Mouse (Mus musculus): ENCODE measurements around the gene Cstl1. TPM values are rescaled to one million over a fixed set of nuclear protein-coding genes. Genes with fewer than 3 reads are reported as not detected.

Cstl1 gene
- total and polyA plus RNA-seq, 2 experiments, result not detected

DNA sequence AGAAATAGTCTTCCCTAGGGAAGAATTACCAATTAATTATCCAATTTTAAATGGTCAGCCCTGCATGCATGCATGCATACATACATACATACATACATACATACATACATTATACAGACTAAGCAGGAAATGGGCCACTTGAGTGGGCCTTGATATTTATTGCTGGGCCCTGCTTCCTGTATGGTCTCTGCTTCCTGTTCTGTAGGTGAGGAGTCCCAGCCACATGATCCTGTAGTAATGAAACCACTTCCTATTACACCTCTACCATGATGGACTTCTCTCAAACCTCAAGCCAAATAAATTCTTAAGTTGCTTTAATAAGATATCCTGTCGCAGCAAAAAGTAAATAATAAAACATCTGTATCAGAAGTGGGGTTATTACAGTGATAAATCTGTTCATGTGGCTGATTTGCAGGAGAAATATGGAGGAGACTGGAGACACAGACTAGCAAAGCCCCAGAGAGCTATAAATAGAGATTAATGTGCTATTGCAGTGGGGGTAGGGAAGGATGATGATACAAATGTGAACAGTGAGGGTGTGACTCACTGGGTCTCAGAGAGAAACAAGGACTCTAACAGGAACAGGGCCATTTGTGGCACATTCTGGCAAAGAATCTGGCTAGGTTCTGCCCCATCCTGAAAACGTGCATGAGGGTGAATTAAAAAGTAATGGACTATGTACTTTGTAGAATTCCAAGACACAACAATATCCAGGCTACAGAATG, 30.7 kb upstream of the Cstl1 start:
- TF ChIP-seq CTCF (IDR thresholded peaks at IDR 0.05; ENCODE audit: low read depth, low read length) (no peak), POLR2A (IDR thresholded peaks at IDR 0.05; ENCODE audit: extremely low read depth, insufficient read depth, low read length) (no peak)
- H3K9ac ChIP-seq (ENCODE audit: low read depth, low read length), result no peak overlapping the region
- no peaks in the 10 kb centered on the region for H3K4me1 ChIP-seq (ENCODE audit: control insufficient read depth, insufficient read depth, low read length)
- peaks cover 21% of the 10 kb centered on the region for H3K79me2 ChIP-seq (ENCODE audit: control insufficient read depth, insufficient read depth, low read length)
- no peak overlapping the region for H3K27ac ChIP-seq (replicated peaks; ENCODE audit: insufficient read depth, low read depth, low read length)
- WGBS, result 83% methylated on average over 2 of the region's 2 CpGs
- H3K4me3 ChIP-seq (ENCODE audit: insufficient read depth, low read depth, low read length), result no peak overlapping the region
- peaks cover 3% of the 10 kb centered on the region; the same call in 1 of the 2 replicates for H3K36me3 ChIP-seq (ENCODE audit: control insufficient read depth, insufficient read depth, low read length)
- no peaks in the 10 kb centered on the region for H3K27me3 ChIP-seq (ENCODE audit: control insufficient read depth, insufficient read depth, low read length)
- no peak for DNase-seq (ENCODE audit: extremely low read depth, low read depth, low spot score)

DNA sequence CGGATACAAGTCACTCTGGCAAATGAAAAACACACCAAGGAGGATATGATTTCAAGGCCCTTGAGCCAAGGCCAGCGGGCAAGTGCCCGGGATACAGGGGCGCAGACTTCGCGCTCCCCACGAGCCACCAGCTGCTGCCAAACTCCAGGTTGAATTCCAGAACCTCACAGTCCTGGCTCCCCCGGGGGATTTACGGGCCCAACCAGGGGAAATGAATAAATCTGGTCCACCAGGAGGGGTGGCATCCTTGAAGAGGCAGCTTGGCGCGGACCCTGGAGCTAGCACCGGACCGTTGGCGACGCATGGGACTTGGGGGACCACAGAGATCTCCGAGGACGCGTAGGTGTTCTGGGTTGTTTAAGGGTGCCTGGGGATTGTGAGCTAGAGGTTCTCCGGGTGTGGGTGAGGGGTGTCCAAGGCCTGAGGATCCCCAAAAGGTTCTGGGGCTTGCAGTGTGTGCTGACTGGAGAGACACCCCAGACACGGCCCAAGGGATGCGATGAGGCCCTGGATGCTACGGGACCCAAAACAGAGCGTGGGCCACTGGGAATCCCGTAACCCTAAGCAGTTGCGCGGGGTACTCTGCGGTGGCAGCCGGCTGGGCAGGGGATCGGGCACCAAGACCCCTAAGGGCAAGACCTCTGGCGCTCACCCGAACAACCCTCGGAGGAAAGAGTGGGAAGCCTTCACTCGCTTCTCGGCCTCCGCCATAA, 18.4 kb upstream of the Cstl1 start:
- 0 out of 2 replicates have a peak overlapping the region, but pooled peaks have one; percentile 7 for H3K27ac ChIP-seq (replicated peaks; ENCODE audit: insufficient read depth, low read depth, low read length)
- H3K36me3 ChIP-seq (ENCODE audit: control insufficient read depth, insufficient read depth, low read length), result no peaks in the 10 kb centered on the region
- H3K9ac ChIP-seq (ENCODE audit: low read depth, low read length), result peak overlapping the region; percentile 77
- peaks cover 9% of the 10 kb centered on the region; the same call in 1 of the 2 replicates for H3K79me2 ChIP-seq (ENCODE audit: control insufficient read depth, insufficient read depth, low read length)
- H3K4me3 ChIP-seq (ENCODE audit: insufficient read depth, low read depth, low read length), result peak overlapping the region; percentile 92
- TF ChIP-seq POLR2A (IDR thresholded peaks at IDR 0.05; ENCODE audit: extremely low read depth, insufficient read depth, low read length) (no peak), CTCF (IDR thresholded peaks at IDR 0.05; ENCODE audit: low read depth, low read length) (no peak)
- H3K4me1 ChIP-seq (ENCODE audit: control insufficient read depth, insufficient read depth, low read length), result peaks cover 2% of the 10 kb centered on the region; the same call in 1 of the 2 replicates
- DNase-seq (ENCODE audit: extremely low read depth, low read depth, low spot score), result peak; percentile 16
- no peaks in the 10 kb centered on the region for H3K27me3 ChIP-seq (ENCODE audit: control insufficient read depth, insufficient read depth, low read length)
- WGBS, result under 1% methylated on average over 35 of the region's 35 CpGs

DNA sequence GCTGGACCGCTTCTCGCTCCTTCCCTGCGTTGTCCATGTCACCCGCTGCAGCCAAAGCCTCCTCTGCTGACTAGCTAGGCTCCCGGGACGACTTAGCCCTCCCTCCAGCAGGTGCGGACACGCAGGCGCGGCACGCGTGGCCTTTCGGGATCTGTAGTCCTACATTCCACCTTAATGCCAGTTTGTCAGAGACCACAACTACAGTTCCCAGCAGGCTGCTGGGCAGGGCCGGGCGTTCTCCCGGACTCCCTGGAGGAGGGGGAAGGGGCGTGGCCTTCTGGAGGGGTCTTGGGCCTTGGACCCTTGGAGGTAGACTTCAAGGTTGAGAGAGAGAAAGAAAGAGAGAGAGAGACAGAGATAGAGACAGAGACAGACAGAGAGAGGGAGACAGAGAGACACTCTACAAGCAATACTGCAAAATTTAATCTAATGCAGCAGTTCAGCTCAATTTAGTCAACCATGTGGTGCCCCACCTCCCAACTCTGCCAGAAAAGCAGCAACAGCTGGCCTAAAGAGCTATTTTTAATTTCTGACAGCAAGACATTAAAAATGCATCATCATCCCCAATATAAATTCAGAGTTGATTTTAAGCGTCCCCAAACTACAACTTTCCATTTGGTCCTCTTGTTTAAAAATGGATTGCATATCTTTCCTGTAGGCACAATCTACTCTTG, 17.7 kb upstream of the Cstl1 start, which contains the start of gene Napb:
Gene Napb (minus strand): TSS at position 141 of the 674 bp plus-strand sequence.
- Histone ChIP-seq H3K79me2 (ENCODE audit: control insufficient read depth, insufficient read depth, low read length) (peaks cover 9% of the 10 kb centered on the region; the same call in 1 of the 2 replicates), H3K9ac (ENCODE audit: low read depth, low read length) (peak within 1 kb of the TSS; percentile 77), H3K4me1 (ENCODE audit: control insufficient read depth, insufficient read depth, low read length) (peaks cover 2% of the 10 kb centered on the region; the same call in 1 of the 2 replicates), H3K4me3 (ENCODE audit: insufficient read depth, low read depth, low read length) (peak within 1 kb of the TSS; percentile 92), H3K27me3 (ENCODE audit: control insufficient read depth, insufficient read depth, low read length) (no peaks in the 10 kb centered on the region), H3K36me3 (ENCODE audit: control insufficient read depth, insufficient read depth, low read length) (no peaks in the 10 kb centered on the region), H3K27ac (replicated peaks; ENCODE audit: insufficient read depth, low read depth, low read length) (0 out of 2 replicates have a peak within 1 kb of the TSS, but pooled peaks have one; percentile 7)
- TF ChIP-seq CTCF (IDR thresholded peaks at IDR 0.05; ENCODE audit: low read depth, low read length) (no peak), POLR2A (IDR thresholded peaks at IDR 0.05; ENCODE audit: extremely low read depth, insufficient read depth, low read length) (peak; percentile 90)
- 5% methylated on average over 18 of the region's 18 CpGs for WGBS
- peak; percentile 91 for DNase-seq (ENCODE audit: extremely low read depth, low read depth, low spot score)

DNA sequence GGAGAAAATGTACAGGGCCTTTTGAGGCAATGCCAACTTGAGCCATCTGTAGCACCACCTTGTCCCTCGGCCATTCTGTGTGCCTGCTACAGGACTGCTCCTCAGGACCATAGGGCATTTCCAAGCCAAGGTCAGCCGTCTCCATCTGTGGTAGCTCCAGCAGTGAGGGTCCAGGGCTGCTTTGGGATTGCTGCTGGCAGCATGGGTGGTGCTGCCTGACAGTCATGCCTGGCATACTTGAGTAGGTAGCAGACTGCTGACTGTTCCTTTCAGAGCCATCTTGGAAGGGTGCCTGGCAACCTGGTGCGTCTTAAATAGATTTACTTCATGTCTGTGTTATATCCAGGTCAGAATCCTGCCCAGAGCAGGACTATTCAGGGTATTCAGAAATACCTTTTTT, 7.2 kb upstream of the Cstl1 start:
- DNase-seq (ENCODE audit: extremely low read depth, low read depth, low spot score), result no peak
- no peak for TF ChIP-seq POLR2A (IDR thresholded peaks at IDR 0.05; ENCODE audit: extremely low read depth, insufficient read depth, low read length)
- no peak for TF ChIP-seq CTCF (IDR thresholded peaks at IDR 0.05; ENCODE audit: low read depth, low read length)
- no peak overlapping the region for H3K9ac ChIP-seq (ENCODE audit: low read depth, low read length)
- no peaks in the 10 kb centered on the region for H3K27me3 ChIP-seq (ENCODE audit: control insufficient read depth, insufficient read depth, low read length)
- no peaks in the 10 kb centered on the region for H3K36me3 ChIP-seq (ENCODE audit: control insufficient read depth, insufficient read depth, low read length)
- no peak overlapping the region for H3K27ac ChIP-seq (replicated peaks; ENCODE audit: insufficient read depth, low read depth, low read length)
- H3K4me3 ChIP-seq (ENCODE audit: insufficient read depth, low read depth, low read length), result no peak overlapping the region
- no peaks in the 10 kb centered on the region for H3K79me2 ChIP-seq (ENCODE audit: control insufficient read depth, insufficient read depth, low read length)
- H3K4me1 ChIP-seq (ENCODE audit: control insufficient read depth, insufficient read depth, low read length), result no peaks in the 10 kb centered on the region
- 79% methylated on average over 3 of the region's 3 CpGs for WGBS

DNA sequence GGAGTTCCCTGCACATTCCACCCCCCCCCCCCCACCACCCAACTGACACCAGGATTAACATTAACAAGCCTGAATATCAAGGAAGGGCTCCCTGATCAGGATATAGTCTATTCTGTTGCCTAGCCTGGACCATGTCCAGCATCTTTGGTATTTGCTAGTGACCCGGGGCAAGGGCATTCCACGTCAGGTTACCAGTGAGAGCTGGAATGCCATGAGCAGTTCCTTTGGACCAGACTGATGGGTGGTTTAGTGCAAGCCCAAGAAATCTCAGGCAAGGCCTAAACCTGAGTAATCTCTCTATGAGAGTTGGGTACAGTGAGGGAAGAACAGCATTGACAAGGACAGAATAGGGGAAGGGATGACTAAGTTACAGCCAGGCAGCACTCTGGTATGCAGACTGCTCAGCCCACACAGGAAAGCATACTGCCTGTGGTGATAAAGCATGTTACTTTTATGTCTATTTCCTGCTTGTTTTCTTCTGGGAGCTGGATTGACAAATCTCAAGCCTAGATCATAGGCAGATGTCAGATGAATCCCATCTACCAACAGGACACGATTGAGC, 6.2 kb upstream of the Cstl1 start:
- no peaks in the 10 kb centered on the region for H3K36me3 ChIP-seq (ENCODE audit: control insufficient read depth, insufficient read depth, low read length)
- H3K9ac ChIP-seq (ENCODE audit: low read depth, low read length), result no peak overlapping the region
- no peak overlapping the region for H3K27ac ChIP-seq (replicated peaks; ENCODE audit: insufficient read depth, low read depth, low read length)
- no peaks in the 10 kb centered on the region for H3K4me1 ChIP-seq (ENCODE audit: control insufficient read depth, insufficient read depth, low read length)
- TF ChIP-seq CTCF (IDR thresholded peaks at IDR 0.05; ENCODE audit: low read depth, low read length) (no peak), POLR2A (IDR thresholded peaks at IDR 0.05; ENCODE audit: extremely low read depth, insufficient read depth, low read length) (no peak)
- H3K27me3 ChIP-seq (ENCODE audit: control insufficient read depth, insufficient read depth, low read length), result no peaks in the 10 kb centered on the region
- no peaks in the 10 kb centered on the region for H3K79me2 ChIP-seq (ENCODE audit: control insufficient read depth, insufficient read depth, low read length)
- H3K4me3 ChIP-seq (ENCODE audit: insufficient read depth, low read depth, low read length), result no peak overlapping the region
- no peak for DNase-seq (ENCODE audit: extremely low read depth, low read depth, low spot score)
- WGBS, result 76% methylated on average over 3 of the region's 3 CpGs
